Mouse (Mus musculus) MEL (cell line): ENCODE results near the gene Plcb4.

ENCODE experiments used
- CHD1 ChIP-seq: IDR thresholded peaks from 2 replicates; pipeline ENCODE4 v1.6.1; 2012; ENCODE audit warnings: low read depth, mild to moderate bottlenecking, inconsistent platforms, low read length, improper control_type of control experiment
- CTCF ChIP-seq, 3 experiments: IDR thresholded peaks in 2 of 3; conservative IDR thresholded peaks in 1 of 3; 2 replicates each; pipeline ENCODE4 v1.5.1; 2011 to 2012; ENCODE audit warnings: low read length in 3 of 3, low read depth in 2 of 3, mild to moderate bottlenecking in 2 of 3, improper control_type of control experiment in 1 of 3, inconsistent platforms in 1 of 3, mixed read lengths in 1 of 3, moderate library complexity in 1 of 3; ENCODE audit not compliant: control insufficient read depth in 1 of 3, insufficient read depth in 1 of 3, poor library complexity in 1 of 3, severe bottlenecking in 1 of 3
- E2F4 ChIP-seq: IDR thresholded peaks from 2 replicates; pipeline ENCODE4 v1.6.1; 2011; ENCODE audit warnings: low read depth, low read length, improper control_type of control experiment, borderline replicate concordance
- ELF1 ChIP-seq: IDR thresholded peaks from 2 replicates; pipeline ENCODE4 v1.6.1; 2014; ENCODE audit warnings: low read depth, mild to moderate bottlenecking, inconsistent platforms, low read length, improper control_type of control experiment, moderate library complexity
- EP300 ChIP-seq, 2 experiments: IDR thresholded peaks; 2 replicates each; pipeline ENCODE4 v1.6.1; 2011; ENCODE audit warnings: improper control_type of control experiment in 2 of 2, low read length in 2 of 2, low read depth in 1 of 2, mild to moderate bottlenecking in 1 of 2
- JUND ChIP-seq: IDR thresholded peaks from 2 replicates; pipeline ENCODE4 v1.6.1; 2011; ENCODE audit warnings: low read depth, mild to moderate bottlenecking, improper control_type of control experiment, low read length
- MAX ChIP-seq: IDR thresholded peaks from 2 replicates; pipeline ENCODE4 v1.6.1; 2011; ENCODE audit warnings: low read length, improper control_type of control experiment
- POLR2A ChIP-seq, 2 experiments: IDR thresholded peaks; 2 replicates each; pipeline ENCODE4 v1.6.1; 2011 to 2012; ENCODE audit warnings: low read length in 2 of 2, mild to moderate bottlenecking in 2 of 2, control low read depth in 1 of 2, improper control_type of control experiment in 1 of 2, low read depth in 1 of 2, moderate library complexity in 1 of 2; ENCODE audit not compliant: control insufficient read depth in 1 of 2, insufficient read depth in 1 of 2, poor library complexity in 1 of 2
- RAD21 ChIP-seq: IDR thresholded peaks from 2 replicates; pipeline ENCODE4 v1.6.1; 2011; ENCODE audit warnings: mild to moderate bottlenecking, low read depth, low read length, improper control_type of control experiment
- TCF12 ChIP-seq: IDR thresholded peaks from 2 replicates; pipeline ENCODE4 v1.6.1; 2014; ENCODE audit warnings: low read depth, mild to moderate bottlenecking, inconsistent platforms, low read length, improper control_type of control experiment, moderate library complexity
- USF2 ChIP-seq, 2 experiments: IDR thresholded peaks; 2 replicates each; pipeline ENCODE4 v1.6.1; 2011 to 2012; ENCODE audit warnings: improper control_type of control experiment in 2 of 2, low read length in 2 of 2, borderline replicate concordance in 1 of 2, inconsistent platforms in 1 of 2, low read depth in 1 of 2, mild to moderate bottlenecking in 1 of 2; ENCODE audit not compliant: insufficient read depth in 1 of 2

DNA sequence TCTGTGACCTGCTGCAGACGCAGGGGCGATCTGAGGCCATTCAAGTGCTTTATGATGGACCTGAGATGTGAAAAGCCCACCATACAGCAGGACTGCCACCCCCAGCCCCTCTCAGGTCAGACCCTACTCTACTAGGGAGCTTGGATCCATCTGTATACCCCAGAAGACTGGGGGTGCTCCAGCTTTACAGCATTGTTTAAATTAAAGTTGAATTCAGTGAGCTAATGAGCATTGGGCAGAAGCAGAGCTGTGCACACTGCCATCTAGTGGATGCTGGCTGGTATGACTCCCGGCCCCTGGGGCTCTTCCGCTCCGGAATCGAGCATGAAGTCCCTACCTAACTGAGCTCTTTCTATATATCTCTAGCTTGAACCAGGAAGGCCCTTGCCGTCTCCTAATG is 298.9 kb downstream of the Plcb4 start:
- no peak for TF ChIP-seq POLR2A (IDR thresholded peaks at IDR 0.05; ENCODE audit: control insufficient read depth in 1 of 2, insufficient read depth in 1 of 2, low read depth in 1 of 2, low read length in 2 of 2, poor library complexity in 1 of 2)
- peak; percentile 69 for TF ChIP-seq RAD21
- no peak for TF ChIP-seq EP300 (IDR thresholded peaks at IDR 0.05; ENCODE audit: low read depth in 1 of 2, low read length in 2 of 2)
- TF ChIP-seq JUND = no peak
- TF ChIP-seq CTCF (IDR thresholded peaks at IDR 0.05 in 2 of 3, conservative IDR thresholded peaks at IDR 0.05 in 1 of 3; ENCODE audit: control insufficient read depth in 1 of 3, insufficient read depth in 1 of 3, low read depth in 2 of 3, low read length in 3 of 3, poor library complexity in 1 of 3, severe bottlenecking in 1 of 3) = peak; percentile 63 to 77 (median 72)
- TF ChIP-seq ELF1 = no peak
- no peak for TF ChIP-seq TCF12
- TF ChIP-seq MAX = no peak
- TF ChIP-seq CHD1 = no peak
- no peak for TF ChIP-seq USF2 (IDR thresholded peaks at IDR 0.05; ENCODE audit: borderline replicate concordance in 1 of 2, insufficient read depth in 1 of 2, low read depth in 1 of 2, low read length in 2 of 2)
- TF ChIP-seq E2F4 = no peak
